Mouse (Mus musculus) ovary, postnatal 10 days (tissue): ENCODE data around the gene Tmem80.

Source experiments
- DNase-seq: peaks from one replicate; pipeline ENCODE4 v3.0.0; 2022; ENCODE audit warnings: low spot score

The Tmem80 gene

GRCm38 (mm10) chr7:141361510-141361909, 34.0 kb downstream of the Tmem80 start:
- DNase-seq = no peak

GRCm38 (mm10) chr7:141363106-141363751, 35.7 kb downstream of the Tmem80 start:
- no peak for DNase-seq

- no peak for DNase-seq
Measured at GRCm38 (mm10) chr7:141363752-141364125, 36.2 kb downstream of the Tmem80 start.

GRCm38 (mm10) chr7:141364349-141365048, 37.0 kb downstream of the Tmem80 start:
- DNase-seq = no peak

GRCm38 (mm10) chr7:141365049-141365445, 37.5 kb downstream of the Tmem80 start:
- DNase-seq = no peak

- DNase-seq = no peak
Measured at GRCm38 (mm10) chr7:141367358-141367757, 39.8 kb downstream of the Tmem80 start.

GRCm38 (mm10) chr7:141369918-141370317, 42.4 kb downstream of the Tmem80 start:
- no peak for DNase-seq

GRCm38 (mm10) chr7:141371942-141372595, 44.5 kb downstream of the Tmem80 start:
- no peak for DNase-seq

- no peak for DNase-seq
Measured at GRCm38 (mm10) chr7:141373611-141374010, 46.1 kb downstream of the Tmem80 start.

- DNase-seq = no peak
Measured at GRCm38 (mm10) chr7:141374399-141374798, 46.9 kb downstream of the Tmem80 start.

GRCm38 (mm10) chr7:141379584-141379983, 52.0 kb downstream of the Tmem80 start:
- no peak for DNase-seq

GRCm38 (mm10) chr7:141381068-141381835, 53.7 kb downstream of the Tmem80 start:
- DNase-seq = no peak
